Mouse (Mus musculus) lung, postnatal 10 days (tissue): Measurements from ENCODE around the gene 1810055G02Rik.
A peak's percentile ranks its signal among the peaks of the same experiment; 100 is the strongest.

Source experiments
- DNase-seq: peaks from one replicate; pipeline ENCODE4 v3.0.0; 2021

Gene 1810055G02Rik

DNA sequence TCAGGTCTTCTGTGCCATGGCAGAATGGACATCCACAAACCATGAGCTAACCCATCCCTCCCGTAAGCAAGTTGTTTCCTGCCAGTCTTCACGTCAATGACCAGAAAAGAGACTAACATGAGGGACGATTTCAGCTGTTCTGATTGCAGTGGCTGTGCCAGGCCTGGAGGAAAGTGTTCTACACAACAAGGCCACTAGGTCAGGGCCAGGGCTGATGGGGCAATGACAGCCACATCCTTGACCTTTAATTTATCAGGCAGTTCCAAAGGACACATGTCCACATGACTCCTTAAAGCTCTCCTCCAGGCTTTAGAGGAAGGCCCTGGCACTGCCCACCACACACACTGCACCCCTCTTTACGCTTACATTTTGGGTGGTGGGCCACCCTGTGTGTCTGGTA lies 12.6 kb upstream of the 1810055G02Rik start:
- no peak for DNase-seq

GRCm38 (mm10) chr19:3695976-3696375 lies 12.1 kb upstream of the 1810055G02Rik start:
- no peak for DNase-seq

GRCm38 (mm10) chr19:3698035-3698434 lies 10.1 kb upstream of the 1810055G02Rik start:
- DNase-seq: no peak

DNA sequence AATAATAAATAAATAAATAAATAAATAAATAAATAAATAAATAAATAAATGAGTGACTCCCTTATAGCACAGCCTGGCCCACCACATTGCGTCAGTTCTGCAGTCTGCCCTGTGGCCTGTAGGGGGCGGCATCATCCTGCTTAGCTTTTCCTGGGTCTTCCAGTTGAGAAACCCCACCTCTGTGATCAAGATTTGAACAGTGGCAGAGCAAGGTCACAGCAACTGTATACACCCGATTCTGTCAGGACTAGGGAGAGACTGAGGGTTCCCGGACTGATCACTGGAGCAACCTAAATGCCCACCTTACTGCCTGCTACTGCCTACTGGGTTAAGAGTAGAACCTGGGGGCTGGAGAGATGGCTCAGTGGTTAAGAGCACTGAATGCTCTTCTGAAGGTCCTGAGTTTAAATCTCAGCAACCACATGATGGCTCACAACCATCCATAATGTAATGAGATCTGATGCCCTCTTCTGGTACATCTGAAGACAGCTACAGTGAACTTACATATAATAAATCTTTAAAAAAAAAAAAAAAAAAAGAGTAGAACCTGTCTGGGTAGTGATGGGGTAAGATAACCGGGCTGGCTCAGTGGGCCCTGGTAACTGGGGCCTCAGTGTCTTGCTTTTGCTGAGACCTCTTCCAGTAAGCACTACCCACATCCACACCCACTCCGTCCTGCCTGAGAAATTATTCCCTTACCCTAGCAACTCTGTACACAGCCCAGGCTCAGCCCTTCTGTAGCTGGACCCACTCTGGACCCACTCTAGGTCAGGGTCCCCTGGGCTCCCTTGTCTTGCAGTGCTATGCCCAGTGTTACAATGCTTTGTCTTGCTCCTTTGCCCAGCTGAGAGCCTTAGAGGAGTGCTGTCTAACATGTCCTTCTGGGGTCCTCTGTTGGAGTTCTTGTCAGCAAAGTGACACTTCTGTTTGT lies 8.3 kb upstream of the 1810055G02Rik start:
- peak; percentile 92 for DNase-seq

DNA sequence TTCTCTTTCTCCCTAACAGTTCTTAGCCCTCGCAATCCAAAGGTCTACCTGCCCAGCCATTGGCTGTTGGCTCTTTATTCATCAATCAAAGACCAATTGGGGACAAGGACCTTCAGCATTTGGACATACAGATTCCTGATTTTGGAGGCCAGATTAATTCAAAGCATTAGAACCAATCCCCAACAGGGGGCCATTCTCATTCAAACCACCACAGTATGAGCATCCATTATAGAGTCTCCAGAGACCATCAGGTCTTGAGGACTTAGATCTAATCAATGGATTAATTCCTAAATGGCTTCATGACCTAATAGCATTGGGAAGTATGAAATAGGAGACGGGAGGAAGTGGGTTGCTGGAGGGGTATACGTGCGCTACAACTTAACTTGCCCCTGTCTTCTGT lies 5.6 kb upstream of the 1810055G02Rik start:
- DNase-seq: no peak

DNA sequence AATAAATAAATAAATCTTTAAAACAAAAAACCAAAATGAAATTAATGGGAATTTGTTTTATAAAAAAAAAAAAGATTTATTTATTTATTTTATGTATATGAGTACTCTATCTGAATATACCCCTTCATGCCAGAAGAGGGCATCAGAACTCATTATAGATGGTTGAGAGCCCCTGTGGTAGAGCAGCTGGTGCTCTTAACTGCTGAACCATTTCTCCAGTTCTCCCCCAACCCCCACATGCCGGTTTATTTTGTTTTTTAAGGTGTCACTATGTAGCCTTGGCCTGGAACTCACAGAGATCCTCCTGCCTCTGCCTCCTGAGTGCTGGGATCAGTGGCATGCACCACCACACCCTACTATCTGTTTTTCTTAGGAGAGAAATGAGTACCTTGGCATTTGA lies 1.8 kb upstream of the 1810055G02Rik start:
- DNase-seq: peak; percentile 39

- no peak for DNase-seq
These were observed 540 bp upstream of the 1810055G02Rik start for GRCm38 (mm10) chr19:3707553-3707952.

GRCm38 (mm10) chr19:3709013-3709787 lies 1.1 kb downstream of the 1810055G02Rik start:
- no peak for DNase-seq

- DNase-seq: no peak
These were observed 2.3 kb downstream of the 1810055G02Rik start for GRCm38 (mm10) chr19:3710436-3710835.

GRCm38 (mm10) chr19:3714381-3714780 lies 6.3 kb downstream of the 1810055G02Rik start:
- DNase-seq: no peak

DNA sequence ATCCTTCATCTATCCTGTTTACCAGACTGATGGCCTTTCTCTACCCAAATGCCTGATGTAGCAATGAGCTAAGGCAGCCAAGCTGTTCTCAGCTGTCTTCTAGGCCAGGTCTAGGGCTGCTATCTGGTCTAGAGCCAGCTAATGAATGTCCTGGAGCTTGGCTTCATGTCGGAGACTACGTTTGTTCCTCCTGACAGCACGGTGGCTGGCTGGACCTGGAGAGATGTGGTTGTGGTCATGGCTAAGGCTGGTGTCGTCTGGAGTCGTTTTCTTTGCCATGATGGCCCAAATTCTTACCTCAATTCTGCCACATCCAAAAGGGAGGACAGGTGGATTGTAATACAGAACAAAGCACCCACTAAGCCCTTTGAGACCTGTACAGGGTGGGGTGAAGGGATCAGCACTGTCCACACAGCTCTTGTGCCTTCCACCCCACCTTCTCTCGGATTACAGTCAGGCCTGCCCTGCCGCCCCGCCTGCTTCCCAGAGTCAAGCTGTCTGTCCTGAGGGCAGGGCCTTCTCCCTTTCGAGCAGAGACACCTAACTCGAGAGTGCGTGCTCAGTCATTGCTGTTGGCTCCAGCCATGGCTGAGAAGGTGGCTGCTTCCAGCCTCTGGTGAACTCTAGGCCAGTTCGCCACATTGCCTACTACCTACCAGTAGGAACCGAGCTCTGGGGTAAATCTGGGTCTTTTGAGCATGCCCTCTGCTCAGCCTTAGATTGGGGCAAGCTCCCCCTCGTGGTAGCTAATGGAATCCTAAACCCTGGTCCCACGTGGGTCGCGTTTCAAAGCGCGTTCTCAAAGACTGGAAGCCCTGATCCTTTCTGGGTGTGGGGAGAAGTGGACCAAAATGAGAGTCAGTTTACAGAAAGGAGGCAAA lies 10.6 kb downstream of the 1810055G02Rik start:
- DNase-seq: peak; percentile 88

- DNase-seq: peak; percentile 79
These were observed 11.3 kb downstream of the 1810055G02Rik start for GRCm38 (mm10) chr19:3719362-3719891.

DNA sequence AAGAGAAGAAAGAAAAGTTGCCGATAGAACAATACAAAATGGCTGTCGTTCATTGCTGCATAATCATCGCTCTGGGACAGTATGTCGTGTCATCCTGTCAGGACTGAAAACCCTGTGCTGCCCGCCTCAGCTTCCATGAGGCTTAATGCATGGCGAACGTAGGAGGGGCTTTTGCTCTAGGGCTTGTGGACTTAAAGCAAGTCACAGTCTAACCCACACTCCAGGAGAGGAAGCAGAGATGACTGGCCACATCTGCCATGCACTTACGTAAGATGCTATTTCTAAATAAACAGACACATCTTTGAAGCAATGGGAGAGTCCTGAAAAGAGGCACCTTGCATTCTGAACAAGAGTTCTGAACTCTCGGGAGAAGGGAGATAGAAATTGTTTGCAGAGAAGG lies 15.1 kb downstream of the 1810055G02Rik start:
- no peak for DNase-seq

DNA sequence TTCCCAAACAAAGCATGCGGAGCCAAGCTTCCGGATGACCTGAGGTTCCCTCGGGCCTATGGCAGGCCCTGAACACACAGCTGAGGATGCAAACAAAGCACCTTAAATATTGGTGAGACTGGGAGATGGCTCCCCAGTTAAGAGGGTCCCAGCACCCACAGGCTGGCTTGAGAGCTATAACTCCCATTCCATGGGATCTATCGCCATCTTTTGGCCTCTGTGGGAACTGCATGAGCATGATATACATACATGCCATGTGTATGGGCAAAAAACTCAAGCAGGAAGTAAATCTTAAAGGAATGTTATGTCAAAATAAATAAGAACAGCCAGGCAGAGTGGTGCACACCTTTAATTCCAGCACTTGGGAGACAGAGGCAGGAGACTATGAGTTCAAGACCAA lies 15.8 kb downstream of the 1810055G02Rik start:
- peak; percentile 50 for DNase-seq

DNA sequence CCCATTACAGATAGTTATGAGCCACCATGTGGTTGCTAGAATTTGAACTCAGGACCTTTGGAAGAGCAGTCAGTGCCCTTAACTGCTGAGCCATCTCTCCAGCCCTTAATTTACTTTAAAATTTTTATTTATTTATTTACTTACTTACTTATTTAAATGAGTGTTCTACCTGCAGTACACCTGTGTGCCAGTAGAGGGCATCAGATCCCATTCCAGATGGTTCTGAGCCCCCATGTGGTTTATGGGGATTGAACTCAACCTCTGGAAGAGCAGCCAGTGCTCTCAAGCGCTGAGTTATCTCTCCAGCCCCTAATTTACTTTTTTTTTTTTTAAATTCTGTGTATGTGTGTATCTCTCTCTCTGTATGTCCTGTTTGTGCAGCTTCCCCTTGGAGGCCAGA lies 16.7 kb downstream of the 1810055G02Rik start:
- DNase-seq: peak; percentile 84

- no peak for DNase-seq
These were observed 20.8 kb downstream of the 1810055G02Rik start for GRCm38 (mm10) chr19:3728901-3729300.

DNA sequence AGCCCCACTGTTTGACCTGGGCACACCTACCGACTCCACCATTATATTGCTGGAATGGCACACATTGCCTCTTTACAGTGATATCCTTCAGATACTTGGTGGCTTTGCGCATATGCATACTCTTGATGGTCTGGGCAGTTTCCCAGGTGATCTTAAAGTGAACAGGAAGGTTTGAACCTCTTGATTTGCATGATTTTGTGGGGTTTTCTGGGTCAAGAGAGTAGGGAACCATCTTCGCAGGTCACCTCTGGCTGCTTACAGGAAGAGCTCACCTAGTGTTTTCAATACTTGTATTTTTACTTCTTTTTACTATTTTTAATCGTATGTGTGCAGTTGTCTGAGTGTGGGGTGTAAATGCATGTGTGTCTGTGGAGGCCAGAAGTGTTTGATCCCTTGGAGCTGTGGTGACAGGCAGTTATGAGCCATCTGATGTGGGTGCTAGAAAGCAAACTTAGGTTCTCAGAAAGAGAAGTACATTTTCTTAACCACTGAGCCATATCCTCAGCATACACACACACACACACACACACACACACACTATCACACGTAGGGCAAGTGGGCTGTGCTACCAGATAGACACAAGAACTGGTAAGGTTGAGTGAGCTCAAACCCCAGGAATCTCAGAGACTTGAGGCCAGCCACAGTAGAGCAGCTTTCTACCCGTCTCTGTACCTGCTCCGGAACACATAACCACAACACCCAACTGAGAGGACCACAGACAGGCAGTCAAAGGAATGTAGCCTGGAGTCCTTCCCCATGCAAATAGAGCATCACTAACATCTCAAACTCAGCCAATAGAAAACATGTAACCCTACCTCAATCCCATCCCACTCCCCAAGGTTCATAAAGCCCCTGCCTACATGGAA lies 22.9 kb downstream of the 1810055G02Rik start:
- DNase-seq: no peak

DNA sequence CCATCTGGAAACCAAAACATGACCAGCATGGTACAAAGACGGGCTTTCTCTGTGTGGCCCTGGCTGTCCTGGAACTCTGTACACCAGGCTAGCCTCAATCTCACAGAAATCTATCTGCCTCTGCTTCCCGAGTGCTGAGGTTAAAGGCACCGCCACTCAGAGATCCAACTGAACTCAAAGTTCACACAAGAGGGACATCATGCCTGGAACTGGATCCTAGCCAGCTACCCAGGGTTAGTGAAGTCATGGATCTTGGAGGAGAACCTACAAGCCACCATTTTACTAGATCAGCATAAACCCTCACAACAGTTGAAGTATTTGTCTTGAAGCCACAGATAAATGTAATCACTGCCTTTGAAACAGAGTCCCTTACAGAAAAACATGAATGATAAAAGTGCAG lies 27.9 kb downstream of the 1810055G02Rik start:
- DNase-seq: no peak

DNA sequence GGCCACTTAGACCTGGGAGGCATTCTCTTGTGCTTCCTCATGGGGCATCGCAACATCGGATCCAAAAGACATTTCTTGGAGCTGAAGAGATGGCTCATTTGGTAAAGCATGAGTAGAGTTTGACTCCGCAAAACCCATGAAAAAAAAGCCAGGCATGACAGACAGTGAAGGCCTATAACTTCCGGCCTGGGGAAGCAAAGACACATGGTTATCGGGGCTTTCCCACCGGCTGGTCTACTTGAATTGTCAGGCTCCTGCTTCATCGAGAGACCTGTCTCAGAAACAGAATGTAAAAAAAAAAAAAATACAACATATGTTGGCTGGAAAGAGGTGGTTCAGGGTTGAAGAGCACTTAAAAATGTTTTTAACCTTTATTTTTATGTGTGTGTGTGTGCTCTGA lies 31.6 kb downstream of the 1810055G02Rik start:
- DNase-seq: no peak

- DNase-seq: no peak
These were observed 34.6 kb downstream of the 1810055G02Rik start for GRCm38 (mm10) chr19:3742716-3743115.

- no peak for DNase-seq
These were observed 35.3 kb downstream of the 1810055G02Rik start for GRCm38 (mm10) chr19:3743362-3743761.
